In the genomic region with DNA sequence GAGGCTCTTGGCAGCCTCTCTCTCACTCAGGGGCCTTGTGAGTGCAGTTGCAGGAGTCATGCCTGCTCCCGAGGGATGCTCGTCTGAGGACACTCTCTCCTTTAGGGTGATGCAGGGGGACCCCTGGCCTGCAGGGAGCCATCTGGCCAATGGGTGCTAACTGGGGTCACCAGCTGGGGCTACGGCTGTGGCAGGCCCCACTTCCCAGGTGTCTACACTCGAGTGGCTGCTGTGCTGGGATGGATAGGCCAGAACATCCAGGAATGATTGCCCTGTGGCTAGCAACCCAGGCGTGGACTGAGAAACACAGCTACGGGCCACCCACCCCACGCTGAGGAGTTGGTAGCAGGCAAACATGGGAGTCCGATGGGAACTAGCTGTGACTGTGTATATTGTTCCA, we compare ENCODE assay signal across 9 mouse cellular contexts. TPM values are rescaled to one million over a fixed set of nuclear protein-coding genes. Genes with fewer than 3 reads are reported as not detected.
DNase-seq lines count a peak whose midpoint lies in the region; ATAC-seq and TF ChIP-seq lines count a peak whose summit lies in the region.
"Had no signal": no experiment of that assay in that cellular context is flagged by ENCODE, and none has a peak within 500 bp of the region (broad histone marks: within the 10 kb centered on the region; RNA-seq: fewer than 3 reads in every experiment).

No protein-coding gene starts in this region.

- WGBS in hindbrain, embryonic 11.5 days, result 92% methylated on average over 8 of the region's 8 CpGs
- 89% methylated on average over 8 of the region's 8 CpGs for WGBS in liver, postnatal 0 days (ENCODE audit: insufficient replicate concordance)
- WGBS in thymus, adult 2 months, result 93% methylated on average over 8 of the region's 8 CpGs

- no peak for TF ChIP-seq CTCF in G1E (IDR thresholded peaks at IDR 0.05; ENCODE audit: low read depth, low read length)
- TF ChIP-seq CTCF in liver, postnatal 0 days (IDR thresholded peaks at IDR 0.05; ENCODE audit: low read depth), result no peak
- no peak for TF ChIP-seq CTCF in thymus, adult 2 months (IDR thresholded peaks at IDR 0.05; ENCODE audit: borderline replicate concordance, control insufficient read depth, extremely low read depth, insufficient read depth, low read length, poor library complexity)

- H3K4me2 ChIP-seq in hindbrain, embryonic 11.5 days (replicated peaks; ENCODE audit: low read depth, low read length), result no peak overlapping the region
- peak overlapping the region; percentile 99; the same call in 1 of the 2 replicates for H3K4me2 ChIP-seq in liver, postnatal 0 days (ENCODE audit: low read depth, low read length)

- H3K36me3 ChIP-seq in G1E (replicated peaks), result peaks cover 40% of the 10 kb centered on the region
- 0 out of 2 replicates have a peak, but pooled peaks cover 2% of the 10 kb centered on the region for H3K36me3 ChIP-seq in hindbrain, embryonic 11.5 days (ENCODE audit: control insufficient read depth, insufficient read depth, low read length)
- H3K36me3 ChIP-seq in liver, postnatal 0 days (replicated peaks; ENCODE audit: insufficient read depth, low read length), result peaks cover 21% of the 10 kb centered on the region
- H3K36me3 ChIP-seq in thymus, adult 2 months (ENCODE audit: control insufficient read depth, insufficient read depth, low read length), result no peaks in the 10 kb centered on the region; the same call in 1 of the 2 replicates

- no peaks in the 10 kb centered on the region for H3K9me3 ChIP-seq in G1E (replicated peaks)
- H3K9me3 ChIP-seq in hindbrain, embryonic 11.5 days (ENCODE audit: control insufficient read depth, low read length), result no peaks in the 10 kb centered on the region
- H3K9me3 ChIP-seq in liver, postnatal 0 days (ENCODE audit: low read length), result no peaks in the 10 kb centered on the region

- TF ChIP-seq POLR2A in thymus, adult 2 months (IDR thresholded peaks at IDR 0.05; ENCODE audit: control insufficient read depth, extremely low read depth, insufficient read depth, low read length, poor library complexity), result no peak

- H3K27ac ChIP-seq in hindbrain, embryonic 11.5 days (ENCODE audit: low read depth, low read length), result no peak overlapping the region
- H3K27ac ChIP-seq in liver, postnatal 0 days (ENCODE audit: low read depth), result no peak overlapping the region
- H3K27ac ChIP-seq in thymus, adult 2 months (ENCODE audit: control insufficient read depth, insufficient read depth, low read length), result no peak overlapping the region
- H3K27ac ChIP-seq: kidney, postnatal 0 days had no signal

- intact Hi-C loops in heart, postnatal 36 days (cut with DNase I), result no loop called here
- intact Hi-C loops in left cerebral cortex, postnatal 25 days (cut with DNase I), result no loop called here

- DNase-seq in heart, adult 11 months, result peak; percentile 95
- DNase-seq in heart, postnatal 36 days, result no peak
- no peak for DNase-seq in G1E (ENCODE audit: low spot score)
- no peak for DNase-seq in hindbrain, embryonic 11.5 days (ENCODE audit: low spot score)
- DNase-seq in liver, postnatal 0 days, result no peak
- no peak for DNase-seq in thymus, adult 2 months
- DNase-seq in embryo, embryonic 9.5 days (ENCODE audit: extremely low spot score), result no peak
- no peak for DNase-seq in left cerebral cortex, postnatal 25 days (ENCODE audit: low spot score in 2 of 2)

- TF ChIP-seq EP300 in liver, postnatal 0 days (IDR thresholded peaks at IDR 0.05; ENCODE audit: low read depth), result no peak

- no peak for ATAC-seq in G1E (ENCODE audit: extremely low read depth, insufficient number of reproducible peaks, low FRiP score, poor library complexity, severe bottlenecking)
- ATAC-seq in hindbrain, embryonic 11.5 days (ENCODE audit: low FRiP score), result no peak
- ATAC-seq in liver, postnatal 0 days, result no peak

- H3K9ac ChIP-seq in hindbrain, embryonic 11.5 days (ENCODE audit: low read depth, low read length), result no peak overlapping the region
- H3K9ac ChIP-seq in liver, postnatal 0 days (replicated peaks), result no peak overlapping the region

- H3K4me1 ChIP-seq in G1E (ENCODE audit: insufficient read depth, low read depth, low read length), result peaks cover 48% of the 10 kb centered on the region
- peaks cover 7% of the 10 kb centered on the region for H3K4me1 ChIP-seq in hindbrain, embryonic 11.5 days (replicated peaks; ENCODE audit: control insufficient read depth, insufficient read depth, low read length)
- peaks cover 15% of the 10 kb centered on the region for H3K4me1 ChIP-seq in liver, postnatal 0 days (ENCODE audit: insufficient read depth)
- peaks cover 12% of the 10 kb centered on the region for H3K4me1 ChIP-seq in thymus, adult 2 months (replicated peaks; ENCODE audit: control insufficient read depth, insufficient read depth, low read length)

- peak overlapping the region; percentile 97 for H3K4me3 ChIP-seq in G1E (ENCODE audit: low read depth, low read length)
- peak overlapping the region; percentile 79; the same call in 1 of the 2 replicates for H3K4me3 ChIP-seq in hindbrain, embryonic 11.5 days (ENCODE audit: low read depth, low read length)
- H3K4me3 ChIP-seq in liver, postnatal 0 days (ENCODE audit: low read depth, low read length), result no peak overlapping the region
- no peak overlapping the region for H3K4me3 ChIP-seq in thymus, adult 2 months (ENCODE audit: control insufficient read depth, insufficient read depth, low read length)

- peaks cover 17% of the 10 kb centered on the region; the same call in 1 of the 2 replicates for H3K27me3 ChIP-seq in G1E (ENCODE audit: insufficient read depth, low read length)
- no peaks in the 10 kb centered on the region for H3K27me3 ChIP-seq in hindbrain, embryonic 11.5 days (ENCODE audit: control insufficient read depth, insufficient read depth, low read length)
- H3K27me3 ChIP-seq in liver, postnatal 0 days (ENCODE audit: insufficient read depth, low read length), result no peaks in the 10 kb centered on the region
- H3K27me3 ChIP-seq in thymus, adult 2 months (ENCODE audit: control insufficient read depth, insufficient read depth, low read length), result no peaks in the 10 kb centered on the region

RNA-seq across cellular contexts. Expression of gene Timm13, which starts 1.7 kb away (rescaled TPM):
- 100 to 1,000 TPM; 129 to 145 TPM for total RNA-seq in heart, postnatal 36 days (2021)
- 34.0 and 51.2 TPM in 2 replicates for total RNA-seq in G1E (2014; fragmentation: Nextera tagmentation)
- 70.4 and 75.5 TPM in 2 replicates for total RNA-seq in G1E (2017)
- polyA plus RNA-seq in G1E (2012), result 295 and 345 TPM in 2 replicates
- polyA plus RNA-seq in hindbrain, embryonic 11.5 days (2014; fragmentation: Nextera tagmentation; extraction: Ambion mirVana), result 328 and 353 TPM in 2 replicates
- polyA plus RNA-seq in liver, postnatal 0 days (2015; fragmentation: Nextera tagmentation; extraction: Ambion mirVana), result 242 and 244 TPM in 2 replicates
- polyA plus RNA-seq in thymus, adult 2 months (2012; rRNA removed), result 227 and 310 TPM in 2 replicates
- total RNA-seq in left cerebral cortex, postnatal 25 days (2021), result 100 to 1,000 TPM; 139 TPM

RNA-seq across cellular contexts. Expression of gene Lmnb2, which starts 19.0 kb away (rescaled TPM):
- total RNA-seq in heart, postnatal 36 days (2021), result 1 to 10 TPM; 3.6 to 4.9 TPM
- total RNA-seq in G1E (2014; fragmentation: Nextera tagmentation), result 3.0 and 3.1 TPM in 2 replicates
- total RNA-seq in G1E (2017), result 4.8 and 5.5 TPM in 2 replicates
- 10.2 and 11.9 TPM in 2 replicates for polyA plus RNA-seq in G1E (2012)
- 14.6 and 19.0 TPM in 2 replicates for polyA plus RNA-seq in hindbrain, embryonic 11.5 days (2014; fragmentation: Nextera tagmentation; extraction: Ambion mirVana)
- polyA plus RNA-seq in liver, postnatal 0 days (2015; fragmentation: Nextera tagmentation; extraction: Ambion mirVana), result 5.4 and 6.5 TPM in 2 replicates
- 44.2 and 52.7 TPM in 2 replicates for polyA plus RNA-seq in thymus, adult 2 months (2012; rRNA removed)
- total RNA-seq in left cerebral cortex, postnatal 25 days (2021), result 10 to 100 TPM; 15.1 to 18.9 TPM

RNA-seq across cellular contexts. Expression of gene Tmprss9, which starts 27.4 kb away (rescaled TPM):
- not detected for total RNA-seq in heart, postnatal 36 days (2021)
- total RNA-seq in G1E (2014; fragmentation: Nextera tagmentation), result not detected in 2 replicates
- total RNA-seq in G1E (2017), result 0.05 and 0.06 TPM in 2 replicates
- 0.02 TPM in 1 of 2 replicates, not detected in the other for polyA plus RNA-seq in G1E (2012)
- 0.05 and 0.06 TPM in 2 replicates for polyA plus RNA-seq in hindbrain, embryonic 11.5 days (2014; fragmentation: Nextera tagmentation; extraction: Ambion mirVana)
- polyA plus RNA-seq in liver, postnatal 0 days (2015; fragmentation: Nextera tagmentation; extraction: Ambion mirVana), result 0.12 TPM in 2 replicates
- 0.23 and 0.28 TPM in 2 replicates for polyA plus RNA-seq in thymus, adult 2 months (2012; rRNA removed)
- total RNA-seq in left cerebral cortex, postnatal 25 days (2021), result under 1 TPM in 1 of 2 experiments, not detected in 1; 0.32 TPM

RNA-seq across cellular contexts. Expression of gene Gadd45b, which starts 30.8 kb away (rescaled TPM):
- total RNA-seq in heart, postnatal 36 days (2021), result 10 to 100 TPM; 11.0 to 18.7 TPM
- 2.1 and 5.7 TPM in 2 replicates for total RNA-seq in G1E (2014; fragmentation: Nextera tagmentation)
- 1.1 and 1.9 TPM in 2 replicates for total RNA-seq in G1E (2017)
- polyA plus RNA-seq in G1E (2012), result 2.8 and 3.7 TPM in 2 replicates
- 13.8 and 14.6 TPM in 2 replicates for polyA plus RNA-seq in hindbrain, embryonic 11.5 days (2014; fragmentation: Nextera tagmentation; extraction: Ambion mirVana)
- polyA plus RNA-seq in liver, postnatal 0 days (2015; fragmentation: Nextera tagmentation; extraction: Ambion mirVana), result 17.3 and 18.7 TPM in 2 replicates
- polyA plus RNA-seq in thymus, adult 2 months (2012; rRNA removed), result 36.2 and 53.2 TPM in 2 replicates
- total RNA-seq in left cerebral cortex, postnatal 25 days (2021), result 10 to 100 TPM; 16.4 to 19.0 TPM

RNA-seq across cellular contexts. Expression of gene Sppl2b, which starts 44.0 kb away (rescaled TPM):
- 10 to 100 TPM; 15.6 to 19.1 TPM for total RNA-seq in heart, postnatal 36 days (2021)
- total RNA-seq in G1E (2014; fragmentation: Nextera tagmentation) (46.0 and 55.1 TPM in 2 replicates), G1E (2017) (18.0 and 22.1 TPM in 2 replicates)
- polyA plus RNA-seq in G1E (2012), result 76.6 and 92.5 TPM in 2 replicates
- 25.1 and 25.4 TPM in 2 replicates for polyA plus RNA-seq in hindbrain, embryonic 11.5 days (2014; fragmentation: Nextera tagmentation; extraction: Ambion mirVana)
- polyA plus RNA-seq in liver, postnatal 0 days (2015; fragmentation: Nextera tagmentation; extraction: Ambion mirVana), result 27.6 and 27.7 TPM in 2 replicates
- polyA plus RNA-seq in thymus, adult 2 months (2012; rRNA removed), result 153 and 167 TPM in 2 replicates
- 10 to 100 TPM; 58.6 to 66.2 TPM for total RNA-seq in left cerebral cortex, postnatal 25 days (2021)

Comparison
In these comparisons a context has a peak if more than half of its experiments do, and no peak if none do; other contexts are left out.
1. H3K4me3 ChIP-seq: peak in G1E (single experiment) and hindbrain, embryonic 11.5 days (single experiment); none in liver, postnatal 0 days (single experiment) and thymus, adult 2 months (single experiment).